Mouse (Mus musculus) forebrain, embryonic 14.5 days (tissue): ENCODE results near the gene Prrt4. TPM values are rescaled to one million over a fixed set of nuclear protein-coding genes. Genes with fewer than 3 reads are reported as not detected.
"Not testable (repeated sequence)": the region's sequence is repeated elsewhere in the genome, so short reads cannot be mapped to it uniquely, and the experiment has no call there.

Source experiments
- ATAC-seq: fragments of 200-750 bp; cut with Nextera tagmentation; 2 replicates; pipeline ENCODE4 v1.8.0; 2017; ENCODE audit warnings: mild to moderate bottlenecking, moderate library complexity
- DNase-seq: peaks from one replicate; pipeline ENCODE4 v3.0.0-alpha.2; 2015; ENCODE audit warnings: low spot score
- H3K27ac ChIP-seq: fragments of 300-500 bp; sonication (generic); 2 replicates; pipeline ENCODE4 v1.5.1; 2014; ENCODE audit warnings: low read depth, mild to moderate bottlenecking, control low read depth, low read length, moderate library complexity
- H3K27me3 ChIP-seq: fragments of 300-500 bp; sonication (generic); replicated peaks from 2 replicates; pipeline ENCODE4 v1.6.1; 2014; ENCODE audit warnings: low read length, control low read depth, mixed read lengths; ENCODE audit not compliant: control insufficient read depth, insufficient read depth
- H3K36me3 ChIP-seq: fragments of 300-500 bp; sonication (generic); 2 replicates; pipeline ENCODE4 v1.6.1; 2014; ENCODE audit warnings: low read length, control low read depth; ENCODE audit not compliant: control insufficient read depth, insufficient read depth
- H3K4me1 ChIP-seq: fragments of 300-500 bp; sonication (generic); 2 replicates; pipeline ENCODE4 v1.6.1; 2014; ENCODE audit warnings: antibody characterized with exemption, low read length, control low read depth; ENCODE audit not compliant: control insufficient read depth, insufficient read depth
- H3K4me2 ChIP-seq: fragments of 300-500 bp; sonication (generic); 2 replicates; pipeline ENCODE4 v1.6.1; 2014; ENCODE audit warnings: mild to moderate bottlenecking, control low read depth, low read length
- H3K4me3 ChIP-seq: fragments of 300-500 bp; sonication (generic); 2 replicates; pipeline ENCODE4 v1.5.1; 2014; ENCODE audit warnings: low read depth, low read length, control low read depth
- H3K9ac ChIP-seq: fragments of 300-500 bp; sonication (generic); 2 replicates; pipeline ENCODE4 v1.6.1; 2014; ENCODE audit warnings: mild to moderate bottlenecking, low read length, control low read depth, moderate library complexity
- H3K9me3 ChIP-seq: fragments of 300-500 bp; sonication (generic); replicated peaks from 2 replicates; pipeline ENCODE4 v1.6.1; 2016; ENCODE audit warnings: low read length, control low read depth, mixed read lengths; ENCODE audit not compliant: control insufficient read depth
- WGBS: fragments of 180-500 bp; shearing (Covaris S2); extraction: QIAGEN DNeasy Blood & Tissue Kit; methylation state at CpG from one replicate; pipeline ENCODE4 v1.1.7; 2014; 5-methylcytosine and 5-hydroxymethylcytosine counted together
- polyA plus RNA-seq: library from polyadenylated mRNA; unstranded; fragments of >200 nt; fragmentation: Nextera tagmentation; extraction: Ambion mirVana; gene quantifications from 2 replicates; pipeline ENCODE4 v1.2.1, GENCODE M21; 2014

Prrt4 gene
- 1.9 and 3.8 TPM in 2 replicates for polyA plus RNA-seq

GRCm38 (mm10) chr6:29178888-29179658 is at the start of gene Prrt4:
Gene Prrt4, minus strand, starts transcription at chr6:29179584.
- Histone ChIP-seq H3K36me3 (no peaks in the 10 kb centered on the region), H3K4me2 (peak within 1 kb of the TSS; percentile 79), H3K4me3 (peak within 1 kb of the TSS; percentile 58), H3K27ac (peak within 1 kb of the TSS; percentile 84), H3K27me3 (peaks cover 6% of the 10 kb centered on the region; the same call in 1 of the 2 replicates), H3K9ac (peak within 1 kb of the TSS; percentile 80), H3K4me1 (no peaks in the 10 kb centered on the region; the same call in 1 of the 2 replicates), H3K9me3 (no peaks in the 10 kb centered on the region)
- peak; percentile 79 for DNase-seq
- peak; percentile 88 for ATAC-seq
- 1% methylated on average over 73 of the region's 79 CpGs for whole genome bisulfite sequencing

- peaks cover 13% of the 10 kb centered on the region for H3K4me1 ChIP-seq
- ATAC-seq, H3K36me3 ChIP-seq, DNase-seq, H3K4me2 ChIP-seq, H3K27ac ChIP-seq, H3K9ac ChIP-seq, H3K9me3 ChIP-seq, H3K4me3 ChIP-seq, H3K27me3 ChIP-seq: not testable (repeated sequence)
- WGBS = 86% methylated on average over 3 of the region's 3 CpGs
Measured at GRCm38 (mm10) chr6:29217717-29218116, 38.3 kb upstream of the Prrt4 start.

- H3K4me1 ChIP-seq = peaks cover 23% of the 10 kb centered on the region
- DNase-seq = peak; percentile 76
- no peak within 1 kb of the TSS for H3K27ac ChIP-seq
- peak within 1 kb of the TSS; percentile 68 for H3K9ac ChIP-seq
- peak within 1 kb of the TSS; percentile 64 for H3K4me3 ChIP-seq
- no peaks in the 10 kb centered on the region for H3K36me3 ChIP-seq
- WGBS = under 1% methylated on average over 54 of the region's 56 CpGs
- peaks cover 6% of the 10 kb centered on the region; the same call in 1 of the 2 replicates for H3K27me3 ChIP-seq
- ATAC-seq = peak; percentile 71
- H3K4me2 ChIP-seq = peak within 1 kb of the TSS; percentile 97
- H3K9me3 ChIP-seq = no peaks in the 10 kb centered on the region
Measured at GRCm38 (mm10) chr6:29215881-29216501, 36.6 kb upstream of the Prrt4 start, which contains the start of gene Impdh1. Gene Impdh1, minus strand, starts transcription at chr6:29216364.

GRCm38 (mm10) chr6:29215181-29215580 is 35.8 kb upstream of the Prrt4 start:
- Histone ChIP-seq H3K27me3 (peaks cover 6% of the 10 kb centered on the region; the same call in 1 of the 2 replicates), H3K9me3 (no peaks in the 10 kb centered on the region), H3K27ac (no peak overlapping the region), H3K4me1 (peaks cover 24% of the 10 kb centered on the region), H3K4me3 (peak overlapping the region; percentile 64), H3K36me3 (no peaks in the 10 kb centered on the region), H3K9ac (peak overlapping the region; percentile 68), H3K4me2 (peak overlapping the region; percentile 97)
- no peak for ATAC-seq
- 12% methylated on average over 9 of the region's 9 CpGs for WGBS
- no peak for DNase-seq

- peak overlapping the region; percentile 97 for H3K4me2 ChIP-seq
- H3K27me3 ChIP-seq = peaks cover 6% of the 10 kb centered on the region; the same call in 1 of the 2 replicates
- no peaks in the 10 kb centered on the region for H3K36me3 ChIP-seq
- H3K9ac ChIP-seq = peak overlapping the region; percentile 68; the same call in 1 of the 2 replicates
- ATAC-seq (no peak), DNase-seq (no peak)
- H3K4me3 ChIP-seq = no peak overlapping the region
- H3K27ac ChIP-seq = peak overlapping the region; percentile 33; the same call in 1 of the 2 replicates
- H3K4me1 ChIP-seq = peaks cover 24% of the 10 kb centered on the region
- WGBS = 27% methylated on average over 5 of the region's 5 CpGs
- H3K9me3 ChIP-seq = no peaks in the 10 kb centered on the region
Measured at GRCm38 (mm10) chr6:29214776-29215175, 35.4 kb upstream of the Prrt4 start.

DNA sequence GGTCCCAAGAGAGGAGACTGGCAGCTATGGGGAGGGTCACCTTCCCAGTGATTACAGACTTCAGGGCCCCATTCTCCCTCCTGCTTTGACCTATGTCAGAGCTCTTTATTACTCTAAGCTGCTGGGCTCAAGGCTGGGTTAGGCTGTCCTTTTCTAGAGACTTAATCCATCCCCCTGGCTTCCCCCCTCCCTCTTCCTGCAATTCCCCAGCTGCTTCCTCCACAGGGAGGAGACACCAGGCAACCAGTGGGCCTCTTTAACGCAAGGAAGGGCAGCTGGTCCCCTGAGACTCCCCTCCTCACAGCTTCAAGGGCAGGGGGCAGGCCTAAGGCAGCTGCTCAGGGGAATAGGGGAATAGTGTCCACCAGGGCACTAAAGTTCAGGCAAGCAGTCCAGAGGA is 34.9 kb upstream of the Prrt4 start:
- Histone ChIP-seq H3K27me3 (peaks cover 6% of the 10 kb centered on the region; the same call in 1 of the 2 replicates), H3K9me3 (no peaks in the 10 kb centered on the region), H3K9ac (no peak overlapping the region), H3K4me1 (peaks cover 24% of the 10 kb centered on the region), H3K27ac (peak overlapping the region; percentile 33; the same call in 1 of the 2 replicates), H3K4me2 (no peak overlapping the region), H3K36me3 (no peaks in the 10 kb centered on the region; the same call in 1 of the 2 replicates), H3K4me3 (no peak overlapping the region)
- DNase-seq (peak; percentile 39), ATAC-seq (no peak)
- 0% methylated on average over 1 of the region's 1 CpGs for WGBS

DNA sequence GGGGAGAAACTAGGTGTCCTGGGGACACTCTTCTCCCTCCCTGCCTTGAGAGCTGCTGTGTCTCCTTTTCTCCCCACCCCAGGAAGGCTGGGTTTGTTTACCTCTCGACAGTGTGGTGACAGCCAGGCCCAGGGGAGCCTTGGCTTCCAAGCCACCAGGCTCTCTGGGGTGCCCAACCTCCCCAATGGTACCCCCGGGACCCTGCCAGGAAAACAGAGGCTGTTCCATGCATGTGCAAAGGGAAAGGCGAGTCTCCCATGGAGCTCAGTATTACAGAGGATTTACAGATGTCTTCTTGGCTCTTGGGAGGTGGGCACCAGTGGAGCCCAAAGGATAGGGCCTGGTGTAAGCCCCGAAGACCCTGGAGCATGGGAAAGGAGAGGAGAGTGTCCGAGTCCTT is 34.1 kb upstream of the Prrt4 start:
- 48% methylated on average over 5 of the region's 5 CpGs for WGBS
- no peak overlapping the region for H3K27ac ChIP-seq
- no peak overlapping the region for H3K4me2 ChIP-seq
- ATAC-seq (no peak), DNase-seq (no peak)
- no peak overlapping the region for H3K9ac ChIP-seq
- H3K9me3 ChIP-seq = no peaks in the 10 kb centered on the region
- H3K27me3 ChIP-seq = peaks cover 6% of the 10 kb centered on the region; the same call in 1 of the 2 replicates
- no peak overlapping the region for H3K4me3 ChIP-seq
- H3K4me1 ChIP-seq = peaks cover 24% of the 10 kb centered on the region
- peaks cover 2% of the 10 kb centered on the region; the same call in 1 of the 2 replicates for H3K36me3 ChIP-seq

DNA sequence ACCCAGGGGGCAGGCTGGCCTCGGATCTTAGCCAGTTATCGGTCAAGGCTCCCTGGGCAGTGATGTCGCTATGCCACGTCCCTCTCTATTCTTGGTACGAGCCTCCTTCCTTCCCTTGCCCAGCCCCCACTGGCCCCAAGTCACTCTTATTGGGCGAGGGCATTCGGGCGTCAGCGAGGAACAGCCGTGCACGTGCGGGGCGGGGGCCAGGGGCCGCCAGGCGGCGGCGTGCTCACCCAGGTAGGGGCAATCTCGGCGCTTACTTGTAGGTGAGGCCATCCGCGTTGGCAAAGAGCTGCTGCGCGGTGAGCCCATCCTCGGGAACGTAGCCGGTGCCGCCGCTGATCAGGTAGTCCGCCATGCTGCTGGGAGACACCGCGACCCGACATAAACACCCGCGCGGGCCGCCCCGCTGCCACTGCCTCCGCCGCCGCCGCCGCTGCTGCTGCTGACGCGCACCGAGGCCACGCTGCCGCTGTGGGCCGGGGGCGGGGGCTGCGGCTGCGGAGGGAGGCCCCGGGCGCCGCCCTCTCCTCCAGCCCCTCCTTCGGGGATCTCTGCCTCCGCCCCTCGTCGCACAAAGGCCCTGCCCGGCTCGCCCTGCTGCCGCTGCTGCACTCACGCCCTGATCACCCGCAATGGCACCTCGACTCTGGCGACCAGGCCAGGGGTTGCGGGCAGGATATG is 32.6 kb upstream of the Prrt4 start:
- Histone ChIP-seq H3K4me1 (peaks cover 24% of the 10 kb centered on the region), H3K27me3 (peaks cover 6% of the 10 kb centered on the region; the same call in 1 of the 2 replicates), H3K4me3 (peak overlapping the region; percentile 65), H3K9me3 (no peaks in the 10 kb centered on the region), H3K4me2 (peak overlapping the region; percentile 94), H3K27ac (peak overlapping the region; percentile 70), H3K36me3 (peaks cover 5% of the 10 kb centered on the region; the same call in 1 of the 2 replicates), H3K9ac (peak overlapping the region; percentile 74)
- ATAC-seq (peak; percentile 82), DNase-seq (peak; percentile 84)
- WGBS = under 1% methylated on average over 55 of the region's 66 CpGs
